Mouse (Mus musculus) G1E (cell line): Measurements from ENCODE around the gene Gm3854. TPM values are rescaled to one million over a fixed set of nuclear protein-coding genes. Genes with fewer than 3 reads are reported as not detected.
"Not testable (repeated sequence)": the region's sequence is repeated elsewhere in the genome, so short reads cannot be mapped to it uniquely, and the experiment has no call there.

Experiments
- ATAC-seq: 2 replicates; pipeline ENCODE4 v1.8.0; 2016; ENCODE audit warnings: mild to moderate bottlenecking; ENCODE audit not compliant: insufficient number of reproducible peaks, poor library complexity, low FRiP score, severe bottlenecking; ENCODE audit errors: extremely low read depth
- DNase-seq: peaks from one replicate; pipeline ENCODE4 v3.0.0; 2012; ENCODE audit warnings: low spot score
- H3K27me3 ChIP-seq: 2 replicates; pipeline ENCODE4 v1.6.1; 2012; ENCODE audit warnings: mild to moderate bottlenecking, low read length, inconsistent platforms; ENCODE audit not compliant: insufficient read depth
- H3K36me3 ChIP-seq: replicated peaks from 2 replicates; pipeline ENCODE3; 2012; ENCODE audit warnings: mild to moderate bottlenecking, inconsistent platforms
- H3K4me1 ChIP-seq: 2 replicates; pipeline ENCODE4 v1.6.1; 2012; ENCODE audit warnings: low read depth, low read length, inconsistent platforms, mixed read lengths; ENCODE audit not compliant: insufficient read depth
- H3K4me3 ChIP-seq: 2 replicates; pipeline ENCODE4 v1.5.1; 2012; ENCODE audit warnings: low read depth, mild to moderate bottlenecking, inconsistent platforms, low read length, moderate library complexity, mixed read lengths
- H3K9me3 ChIP-seq: replicated peaks from 2 replicates; pipeline ENCODE4 v1.6.1; 2012; ENCODE audit warnings: inconsistent platforms
- CTCF ChIP-seq: IDR thresholded peaks from 2 replicates; pipeline ENCODE4 v1.5.1; 2012; ENCODE audit warnings: low read depth, low read length, inconsistent platforms, mixed read lengths
- GATA1 ChIP-seq: IDR thresholded peaks from 2 replicates; pipeline ENCODE4 v1.6.1; 2012; ENCODE audit warnings: borderline replicate concordance, low read length, inconsistent platforms, mixed read lengths
- GATA2 ChIP-seq: IDR thresholded peaks from 2 replicates; pipeline ENCODE4 v1.6.1; 2012; ENCODE audit warnings: low read depth, low read length, inconsistent platforms, borderline replicate concordance
- POLR2AphosphoS5 ChIP-seq: IDR thresholded peaks from 2 replicates; pipeline ENCODE4 v1.6.1; 2012; ENCODE audit warnings: low read depth, low read length, inconsistent platforms; ENCODE audit not compliant: insufficient replicate concordance
- TAL1 ChIP-seq: conservative IDR thresholded peaks from 2 replicates; pipeline ENCODE4 v1.6.1; 2012; ENCODE audit warnings: low read depth, low read length, inconsistent platforms, mixed read lengths
- polyA plus RNA-seq: library from polyadenylated mRNA; stranded (reverse); fragments of >175 nt; gene quantifications from 2 replicates; pipeline ENCODE4 v1.2.3, GENCODE M21; 2012
- total RNA-seq, 2 experiments: library from RNA; stranded (forward) in 1 of 2; stranded (reverse) in 1 of 2; fragments of 200-1000 nt in 1 of 2; fragments of >200 nt in 1 of 2; fragmentation: Nextera tagmentation in 1 of 2; gene quantifications; 2 replicates each; pipeline ENCODE4 v1.2.3; 2014 to 2017

The Gm3854 gene
- total and polyA plus RNA-seq, 3 experiments = 0.05 TPM; not detected in 2

GRCm38 (mm10) chr7:6364761-6365160, 21.2 kb downstream of the Gm3854 start:
- TF ChIP-seq GATA2 = no peak
- no peak for TF ChIP-seq CTCF
- no peak for TF ChIP-seq GATA1
- TF ChIP-seq POLR2AphosphoS5 = no peak
- no peak for TF ChIP-seq TAL1
- H3K4me1 ChIP-seq = peaks cover 42% of the 10 kb centered on the region
- H3K4me3 ChIP-seq = no peak overlapping the region
- no peaks in the 10 kb centered on the region for H3K36me3 ChIP-seq
- H3K27me3 ChIP-seq = no peaks in the 10 kb centered on the region
- H3K9me3 ChIP-seq = no peaks in the 10 kb centered on the region
- ATAC-seq = no peak
- DNase-seq = no peak

- peaks cover 4% of the 10 kb centered on the region for H3K36me3 ChIP-seq
- no peak overlapping the region for H3K4me3 ChIP-seq
- H3K4me1 ChIP-seq = peaks cover 28% of the 10 kb centered on the region
- no peaks in the 10 kb centered on the region for H3K9me3 ChIP-seq
- ATAC-seq = no peak
- TF ChIP-seq TAL1 (0 out of 2 replicates have a peak, but pooled peaks have one; percentile 5), POLR2AphosphoS5 (no peak)
- no peaks in the 10 kb centered on the region for H3K27me3 ChIP-seq
- no peak for DNase-seq
These were observed 23.6 kb downstream of the Gm3854 start for GRCm38 (mm10) chr7:6367185-6367584.

- not testable (repeated sequence) for H3K27me3 ChIP-seq, H3K36me3 ChIP-seq, DNase-seq, H3K9me3 ChIP-seq, ATAC-seq, H3K4me3 ChIP-seq
- peaks cover 27% of the 10 kb centered on the region for H3K4me1 ChIP-seq
These were observed 24.6 kb downstream of the Gm3854 start for GRCm38 (mm10) chr7:6368146-6368545.

- DNase-seq (no peak), ATAC-seq (no peak)
- peaks cover 15% of the 10 kb centered on the region for H3K4me1 ChIP-seq
- H3K27me3 ChIP-seq = no peaks in the 10 kb centered on the region
- TF ChIP-seq POLR2AphosphoS5 (no peak), GATA1 (no peak), TAL1 (no peak), GATA2 (no peak), CTCF (no peak)
- no peaks in the 10 kb centered on the region for H3K9me3 ChIP-seq
- no peak overlapping the region for H3K4me3 ChIP-seq
- H3K36me3 ChIP-seq = peaks cover 5% of the 10 kb centered on the region
These were observed 25.9 kb downstream of the Gm3854 start for GRCm38 (mm10) chr7:6369460-6369859.

- no peak for ATAC-seq
- Histone ChIP-seq H3K9me3 (no peaks in the 10 kb centered on the region), H3K27me3 (no peaks in the 10 kb centered on the region), H3K4me1 (no peaks in the 10 kb centered on the region), H3K4me3 (no peak overlapping the region), H3K36me3 (peaks cover 11% of the 10 kb centered on the region)
- DNase-seq = no peak
- TF ChIP-seq CTCF = no peak
- no peak for TF ChIP-seq GATA2
- TF ChIP-seq POLR2AphosphoS5 = no peak
- TF ChIP-seq GATA1 = no peak
- TF ChIP-seq TAL1 = no peak
These were observed 29.4 kb downstream of the Gm3854 start for GRCm38 (mm10) chr7:6372993-6373392.

GRCm38 (mm10) chr7:6378441-6378840, 34.9 kb downstream of the Gm3854 start:
- no peaks in the 10 kb centered on the region for H3K9me3 ChIP-seq
- no peaks in the 10 kb centered on the region for H3K27me3 ChIP-seq
- ATAC-seq (no peak), DNase-seq (no peak)
- H3K36me3 ChIP-seq = peaks cover 15% of the 10 kb centered on the region
- no peak overlapping the region for H3K4me3 ChIP-seq
- TF ChIP-seq GATA1 = no peak
- no peak for TF ChIP-seq CTCF
- peaks cover 15% of the 10 kb centered on the region for H3K4me1 ChIP-seq

GRCm38 (mm10) chr7:6381431-6381830, 37.9 kb downstream of the Gm3854 start:
- ATAC-seq (no peak), DNase-seq (no peak)
- no peak for TF ChIP-seq CTCF
- TF ChIP-seq TAL1 = no peak
- no peak for TF ChIP-seq GATA2
- no peak for TF ChIP-seq GATA1
- no peak for TF ChIP-seq POLR2AphosphoS5
- Histone ChIP-seq H3K4me1 (peaks cover 21% of the 10 kb centered on the region), H3K4me3 (no peak overlapping the region), H3K36me3 (peaks cover 11% of the 10 kb centered on the region), H3K9me3 (no peaks in the 10 kb centered on the region), H3K27me3 (no peaks in the 10 kb centered on the region)
